Mouse (Mus musculus): ENCODE data around the gene Trmt11. TPM values are rescaled to one million over a fixed set of nuclear protein-coding genes. Genes with fewer than 3 reads are reported as not detected.
"Not testable (repeated sequence)": the region's sequence is repeated elsewhere in the genome, so short reads cannot be mapped to it uniquely, and the experiment has no call there.

Trmt11 gene
- polyA plus RNA-seq, 2 experiments from 2014 or later: 35.1 to 62.2 TPM

- ATAC-seq: no peak
These were observed 44.6 kb downstream of the Trmt11 start for GRCm38 (mm10) chr10:30555686-30556578.

DNA sequence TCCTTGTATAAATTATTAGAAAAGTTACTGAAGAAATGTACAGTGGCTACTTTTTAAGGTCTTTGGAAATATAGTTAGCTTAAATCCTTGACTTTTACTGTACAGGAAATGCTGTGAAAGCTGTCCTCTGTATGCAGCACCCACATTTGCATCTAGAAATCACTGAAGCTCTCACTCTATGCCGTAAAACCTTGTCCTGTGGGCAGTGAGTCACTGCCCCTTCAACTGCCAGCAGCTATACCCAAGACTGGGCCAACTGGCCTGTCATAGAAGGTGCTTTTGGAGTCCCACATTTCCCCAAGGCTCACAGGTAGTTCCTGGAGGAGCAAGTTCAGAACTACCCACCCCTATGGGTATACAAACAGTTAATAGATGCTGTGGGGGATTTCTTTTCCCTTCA, 48.2 kb downstream of the Trmt11 start:
- no peak for ATAC-seq

GRCm38 (mm10) chr10:30549974-30550373, 50.6 kb downstream of the Trmt11 start:
- no peak for ATAC-seq

- peak; percentile 87 for ATAC-seq
These were observed 62.1 kb downstream of the Trmt11 start for GRCm38 (mm10) chr10:30538538-30538815.

DNA sequence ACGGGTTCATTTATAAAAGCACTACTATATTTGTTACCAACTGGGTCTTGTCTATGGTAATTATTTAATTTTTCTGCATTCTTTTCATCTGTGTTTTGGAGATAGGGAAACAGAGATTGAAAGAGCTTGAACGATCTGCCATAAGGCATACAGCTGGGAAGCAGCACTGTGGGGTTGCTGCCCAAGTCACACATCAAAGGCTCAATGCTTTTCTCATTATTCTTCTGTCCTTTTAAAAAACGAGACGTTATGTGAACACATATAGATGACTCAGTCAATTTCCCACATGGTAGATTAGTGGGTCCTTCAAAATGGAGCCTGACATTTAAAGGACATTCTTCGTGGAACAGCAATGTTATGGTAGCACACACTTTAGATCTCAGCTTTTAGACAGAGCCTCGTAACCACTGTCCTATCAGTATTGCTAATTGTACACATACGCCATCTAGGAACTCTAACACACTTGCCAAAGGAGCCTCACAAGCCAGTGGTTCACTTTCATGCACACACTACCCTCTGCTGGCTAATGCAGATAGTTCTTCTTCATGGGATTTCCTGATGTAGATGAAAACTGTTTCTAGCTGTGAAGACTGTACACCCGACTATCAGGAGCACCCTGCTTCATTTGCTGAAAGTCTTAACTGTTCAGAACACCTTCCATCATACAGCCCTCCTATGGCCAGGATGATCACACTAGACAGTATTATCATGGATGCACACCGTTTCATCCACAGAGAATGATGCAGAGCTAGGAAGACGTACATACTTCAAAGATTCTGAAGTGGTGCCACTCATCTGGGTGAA, 62.6 kb downstream of the Trmt11 start:
- ATAC-seq: peak; percentile 77

- ATAC-seq: not testable (repeated sequence)
These were observed 64.6 kb downstream of the Trmt11 start for GRCm38 (mm10) chr10:30535930-30536329.

GRCm38 (mm10) chr10:30527122-30527521, 73.4 kb downstream of the Trmt11 start:
- no peak for ATAC-seq

GRCm38 (mm10) chr10:30521727-30522126, 78.8 kb downstream of the Trmt11 start:
- no peak for ATAC-seq

DNA sequence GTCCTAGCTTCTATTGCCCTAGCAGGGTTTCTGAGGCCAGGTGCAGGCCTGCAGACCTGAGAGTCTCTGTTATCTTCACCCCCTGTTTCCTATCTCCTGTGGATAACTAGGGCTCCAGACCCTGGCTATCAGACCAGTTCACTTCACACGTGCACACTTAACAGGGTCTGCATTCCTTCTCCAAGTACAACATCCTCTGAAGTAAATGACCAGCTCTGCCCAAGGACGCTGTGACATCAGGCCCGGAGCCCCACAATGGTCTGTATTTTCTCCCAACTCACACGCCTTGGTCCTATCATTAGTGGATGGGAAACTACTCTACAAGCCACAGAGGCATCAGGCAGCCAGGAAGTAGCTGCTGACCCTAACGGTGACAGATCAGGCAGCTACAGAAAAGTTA, 81.4 kb downstream of the Trmt11 start:
- no peak for ATAC-seq

DNA sequence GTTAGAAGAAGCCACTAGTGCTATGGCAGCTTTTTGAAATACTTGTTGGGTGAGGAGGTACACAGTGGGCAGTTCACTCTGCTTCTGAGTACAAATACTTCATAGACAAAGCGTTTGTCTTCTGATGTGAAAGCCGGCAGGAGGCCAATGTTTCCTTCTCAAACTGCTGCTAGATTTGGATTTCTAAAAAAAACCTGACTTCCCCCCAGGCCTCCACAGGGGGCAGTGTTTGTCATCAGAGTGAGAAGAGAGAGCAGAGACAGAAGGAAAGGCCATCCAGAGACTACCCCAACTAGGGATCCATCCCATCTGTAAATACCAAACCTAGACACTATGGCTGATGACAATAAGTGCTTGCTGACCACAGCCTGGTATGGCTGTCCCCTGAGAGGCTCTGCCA, 83.3 kb downstream of the Trmt11 start:
- no peak for ATAC-seq

- ATAC-seq: no peak
These were observed 83.8 kb downstream of the Trmt11 start for GRCm38 (mm10) chr10:30516771-30517170.

GRCm38 (mm10) chr10:30504736-30505135, 95.8 kb downstream of the Trmt11 start:
- ATAC-seq: no peak

DNA sequence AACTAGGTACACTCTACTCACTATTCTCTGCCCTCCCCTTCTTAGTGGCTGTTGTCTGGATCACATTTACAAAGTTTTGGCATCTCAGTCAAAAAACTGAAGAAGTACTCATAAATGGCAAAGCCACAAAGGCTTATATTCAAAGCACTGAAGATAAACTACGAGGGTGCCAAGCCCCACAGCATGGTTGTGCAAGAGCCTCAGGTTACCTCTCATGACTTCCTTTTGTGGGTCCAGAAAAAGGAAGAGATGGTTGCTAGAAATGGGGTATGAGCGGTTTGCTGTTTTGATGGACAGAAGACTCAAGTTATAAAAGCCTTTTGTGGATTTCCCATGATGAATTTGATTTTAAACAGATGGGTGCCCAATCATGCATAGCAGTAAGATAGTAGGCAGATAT, 97.4 kb downstream of the Trmt11 start:
- no peak for ATAC-seq

DNA sequence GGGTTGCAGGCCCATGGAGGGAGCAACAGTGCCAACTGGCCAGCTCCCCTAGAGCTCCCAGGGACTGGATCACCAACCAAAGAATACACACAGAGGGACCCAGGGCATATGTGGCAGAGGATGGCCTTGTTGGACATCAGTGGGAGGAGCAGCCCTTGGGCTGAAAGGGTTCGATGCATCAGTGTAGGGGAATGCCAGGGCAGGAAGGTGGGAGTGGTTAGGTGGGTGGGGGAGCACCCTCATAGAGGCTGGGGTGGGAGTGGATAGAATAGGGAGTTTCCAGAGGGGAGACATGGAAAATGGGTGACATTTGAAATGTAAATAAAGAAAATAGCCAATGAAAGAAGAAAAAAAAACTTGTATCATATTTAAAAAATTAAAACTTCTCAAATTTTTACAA, 97.8 kb downstream of the Trmt11 start:
- no peak for ATAC-seq

DNA sequence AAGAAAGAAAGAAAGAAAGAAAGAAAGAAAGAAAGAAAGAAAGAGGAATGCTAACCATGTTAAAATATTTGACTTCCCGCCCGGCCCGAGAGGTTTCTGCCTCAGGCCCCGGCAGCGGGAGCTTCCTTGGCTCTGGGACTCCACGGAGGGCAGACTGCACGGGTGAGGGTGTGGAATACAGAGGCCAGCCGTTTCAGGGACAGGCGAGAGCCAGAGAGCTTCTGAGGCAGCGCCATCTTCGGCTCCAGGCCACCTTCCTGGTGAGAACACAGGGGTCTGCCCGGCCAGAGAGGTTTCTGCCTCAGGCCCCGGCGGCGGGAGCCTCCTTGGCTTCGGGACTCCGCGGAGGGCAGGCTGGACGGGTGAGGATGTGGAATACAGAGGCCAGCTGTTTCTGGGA, 102.3 kb downstream of the Trmt11 start:
- not testable (repeated sequence) for ATAC-seq

Other genes starting within 250 kb of the Trmt11 start
- gene Hint3, start 28.9 kb upstream of the Trmt11 start, polyA plus RNA-seq (2017; shearing (Covaris generic)): 10 to 100 TPM; 44.0 to 54.8 TPM
- gene Ncoa7, start 202.6 kb upstream of the Trmt11 start, polyA plus RNA-seq (2017; shearing (Covaris generic)): 100 to 1,000 TPM; 132 to 145 TPM
- gene Hey2, start 242.1 kb upstream of the Trmt11 start, polyA plus RNA-seq (2017; shearing (Covaris generic)): not detected

All from activated CD4-positive, CD25-positive, alpha-beta regulatory T cell, adult 4 months (primary cell).